Mouse (Mus musculus) brain, embryonic 14.5 days (tissue): Measurements from ENCODE around the gene Ttll3.

Source experiments
- CTCF ChIP-seq: fragments of 200-500 bp; IDR thresholded peaks from 2 replicates; pipeline ENCODE4 v1.5.1; 2012; ENCODE audit warnings: inconsistent platforms, mild to moderate bottlenecking, moderate library complexity, borderline replicate concordance; ENCODE audit not compliant: insufficient read depth, insufficient read length; ENCODE audit errors: extremely low read depth
- POLR2A ChIP-seq: fragments of 200-500 bp; IDR thresholded peaks from 2 replicates; pipeline ENCODE4 v1.6.1; 2012; ENCODE audit warnings: mild to moderate bottlenecking, inconsistent platforms, borderline replicate concordance; ENCODE audit not compliant: poor library complexity, insufficient read depth, insufficient read length, severe bottlenecking; ENCODE audit errors: extremely low read depth

GRCm38 (mm10) chr6:113458635-113459034 lies 69.6 kb downstream of the Ttll3 start:
- TF ChIP-seq CTCF (no peak), POLR2A (no peak)
